Mouse (Mus musculus) C2C12 (cell line): ENCODE results near the gene Nol4l.

Source experiments
- CEBPB ChIP-seq: IDR thresholded peaks from one replicate; pipeline ENCODE4 v1.6.1; 2011; ENCODE audit warnings: low read depth, mild to moderate bottlenecking, control low read depth, moderate library complexity
- CTCF ChIP-seq: IDR thresholded peaks from one replicate; pipeline ENCODE4 v1.5.1; 2011; ENCODE audit not compliant: control insufficient read depth, insufficient read depth, insufficient read length
- MAX ChIP-seq: IDR thresholded peaks from one replicate; pipeline ENCODE4 v1.6.1; 2011; ENCODE audit warnings: mild to moderate bottlenecking, control low read depth
- MYOD1 ChIP-seq: IDR thresholded peaks from one replicate; pipeline ENCODE4 v1.6.1; 2011; ENCODE audit warnings: low read depth; ENCODE audit not compliant: control insufficient read depth, insufficient read length
- MYOG ChIP-seq: IDR thresholded peaks from one replicate; pipeline ENCODE4 v1.6.1; 2011; ENCODE audit not compliant: control insufficient read depth, insufficient read length; ENCODE audit errors: extremely low read depth
- USF1 ChIP-seq: IDR thresholded peaks from one replicate; pipeline ENCODE4 v1.6.1; 2011; ENCODE audit warnings: low read depth, mild to moderate bottlenecking, control low read depth, moderate library complexity

- TF ChIP-seq CTCF (no peak), MYOD1 (no peak), MAX (no peak), USF1 (no peak), MYOG (no peak), CEBPB (no peak)
Observed at GRCm38 (mm10) chr2:153467372-153467771, 62.4 kb downstream of the Nol4l start.
